Mouse (Mus musculus) cortical plate, adult 2 months (tissue): Measurements from ENCODE around the gene Igsf8. TPM values are rescaled to one million over a fixed set of nuclear protein-coding genes. Genes with fewer than 3 reads are reported as not detected.

Experiments
- H3K27ac ChIP-seq: fragments of 200-500 bp; 2 replicates; pipeline ENCODE4 v1.5.1; 2012; ENCODE audit warnings: low read length, control low read depth, inconsistent platforms; ENCODE audit not compliant: insufficient read depth
- H3K4me1 ChIP-seq: fragments of 200-500 bp; 2 replicates; pipeline ENCODE4 v1.6.1; 2011; ENCODE audit warnings: low read length; ENCODE audit not compliant: control insufficient read depth, insufficient read depth
- H3K4me3 ChIP-seq: fragments of 200-500 bp; 2 replicates; pipeline ENCODE4 v1.5.1; 2011; ENCODE audit warnings: mild to moderate bottlenecking, low read length, control low read depth; ENCODE audit not compliant: insufficient read depth
- CTCF ChIP-seq: fragments of 200-500 bp; IDR thresholded peaks from 2 replicates; pipeline ENCODE4 v1.5.1; 2011; ENCODE audit warnings: mild to moderate bottlenecking, control low read depth, low read length; ENCODE audit not compliant: insufficient read depth; ENCODE audit errors: extremely low read depth
- POLR2A ChIP-seq: fragments of 200-500 bp; IDR thresholded peaks from 2 replicates; pipeline ENCODE4 v1.6.1; 2011; ENCODE audit warnings: mild to moderate bottlenecking, low read length, control low read depth; ENCODE audit not compliant: insufficient read depth; ENCODE audit errors: extremely low read depth
- polyA plus RNA-seq: library from polyadenylated mRNA; depleted of rRNA; stranded (reverse); fragments of >200 nt; gene quantifications from 2 replicates; pipeline ENCODE4 v1.2.3, GENCODE M21; 2012

Gene Igsf8
- polyA plus RNA-seq, 1 experiment: 318 TPM

- Histone ChIP-seq H3K4me1 (peaks cover 7% of the 10 kb centered on the region), H3K27ac (no peak overlapping the region; the same call in 1 of the 2 replicates), H3K4me3 (no peak overlapping the region)
- TF ChIP-seq POLR2A (no peak), CTCF (no peak)
Measured at GRCm38 (mm10) chr1:172306196-172306595, 44.8 kb downstream of the Igsf8 start.

- Histone ChIP-seq H3K27ac (peak overlapping the region; percentile 5; the same call in 1 of the 2 replicates), H3K4me3 (no peak overlapping the region)
- no peak for TF ChIP-seq POLR2A
- TF ChIP-seq CTCF: no peak
Measured at GRCm38 (mm10) chr1:172306885-172307284, 45.4 kb downstream of the Igsf8 start.

GRCm38 (mm10) chr1:172307936-172308335, 46.5 kb downstream of the Igsf8 start:
- Histone ChIP-seq H3K27ac (peak overlapping the region; percentile 5; the same call in 1 of the 2 replicates), H3K4me1 (peaks cover 7% of the 10 kb centered on the region), H3K4me3 (no peak overlapping the region)
- TF ChIP-seq POLR2A (no peak), CTCF (no peak)

More at GRCm38 (mm10) chr1:172306885-172307284, 45.4 kb downstream of the Igsf8 start:
- peaks cover 7% of the 10 kb centered on the region for H3K4me1 ChIP-seq

GRCm38 (mm10) chr1:172308409-172308808, 47.0 kb downstream of the Igsf8 start:
- no peak for TF ChIP-seq POLR2A
- no peak for TF ChIP-seq CTCF
- H3K4me3 ChIP-seq: no peak overlapping the region
- H3K27ac ChIP-seq: no peak overlapping the region
- peaks cover 7% of the 10 kb centered on the region for H3K4me1 ChIP-seq

- Histone ChIP-seq H3K4me1 (peaks cover 7% of the 10 kb centered on the region), H3K4me3 (peak overlapping the region; percentile 15), H3K27ac (peak overlapping the region; percentile 96)
- TF ChIP-seq POLR2A: 0 out of 2 replicates have a peak, but pooled peaks have one; percentile 47
- TF ChIP-seq CTCF: peak; percentile 99
Measured at GRCm38 (mm10) chr1:172309699-172310398, 48.4 kb downstream of the Igsf8 start.

GRCm38 (mm10) chr1:172311248-172311906, 49.9 kb downstream of the Igsf8 start:
- Histone ChIP-seq H3K27ac (peak overlapping the region; percentile 79), H3K4me3 (peak overlapping the region; percentile 98), H3K4me1 (peaks cover 9% of the 10 kb centered on the region)
- TF ChIP-seq POLR2A (peak; percentile 73), CTCF (no peak)

GRCm38 (mm10) chr1:172311921-172312767, 50.7 kb downstream of the Igsf8 start:
- Histone ChIP-seq H3K4me1 (peaks cover 9% of the 10 kb centered on the region), H3K4me3 (peak overlapping the region; percentile 98), H3K27ac (peak overlapping the region; percentile 97)
- TF ChIP-seq POLR2A (peak; percentile 55; the same call in 1 of the 2 replicates), CTCF (no peak)

- Histone ChIP-seq H3K27ac (peak overlapping the region; percentile 97), H3K4me1 (peaks cover 9% of the 10 kb centered on the region), H3K4me3 (peak overlapping the region; percentile 98)
- TF ChIP-seq CTCF (no peak), POLR2A (peak; percentile 61; the same call in 1 of the 2 replicates)
Measured at GRCm38 (mm10) chr1:172312768-172313561, 51.5 kb downstream of the Igsf8 start.
